Mouse (Mus musculus) thymus, adult 2 months (tissue): Measurements from ENCODE around the gene Rad51b.

Source experiments
- CTCF ChIP-seq: fragments of 200-500 bp; IDR thresholded peaks from 2 replicates; pipeline ENCODE4 v1.5.1; 2012; ENCODE audit warnings: mild to moderate bottlenecking, control low read depth, low read length, moderate library complexity, borderline replicate concordance; ENCODE audit not compliant: control insufficient read depth, poor library complexity, insufficient read depth; ENCODE audit errors: extremely low read depth
- POLR2A ChIP-seq: fragments of 200-500 bp; IDR thresholded peaks from 2 replicates; pipeline ENCODE4 v1.6.1; 2012; ENCODE audit warnings: mild to moderate bottlenecking, low read length, control low read depth, moderate library complexity; ENCODE audit not compliant: control insufficient read depth, poor library complexity, insufficient read depth; ENCODE audit errors: extremely low read depth

GRCm38 (mm10) chr12:79340513-79340912 is 43.4 kb downstream of the Rad51b start:
- no peak for TF ChIP-seq CTCF
- no peak for TF ChIP-seq POLR2A
